Mouse (Mus musculus): ENCODE measurements around the gene Pex5l.

GRCm38 (mm10) chr3:33105785-33106184, 37.3 kb downstream of the Pex5l start:
- TF ChIP-seq CTCF (IDR thresholded peaks at IDR 0.05; ENCODE audit: insufficient read depth, low read depth, low read length) (no peak), POLR2A (IDR thresholded peaks at IDR 0.05; ENCODE audit: insufficient read depth, low read depth, low read length) (no peak)

Data from olfactory bulb, adult 2 months (tissue).